Mouse (Mus musculus) CD4-positive naive resting alpha-beta T cell, adult 76 days (primary cell): Measurements from ENCODE around the gene Zfp689. TPM values are rescaled to one million over a fixed set of nuclear protein-coding genes. Genes with fewer than 3 reads are reported as not detected.

ENCODE experiments used
- total RNA-seq: library from RNA; stranded (reverse); gene quantifications from one replicate; pipeline ENCODE4 v1.2.4, GENCODE M21; 2023

The Zfp689 gene
- 9.8 TPM for total RNA-seq

DNA sequence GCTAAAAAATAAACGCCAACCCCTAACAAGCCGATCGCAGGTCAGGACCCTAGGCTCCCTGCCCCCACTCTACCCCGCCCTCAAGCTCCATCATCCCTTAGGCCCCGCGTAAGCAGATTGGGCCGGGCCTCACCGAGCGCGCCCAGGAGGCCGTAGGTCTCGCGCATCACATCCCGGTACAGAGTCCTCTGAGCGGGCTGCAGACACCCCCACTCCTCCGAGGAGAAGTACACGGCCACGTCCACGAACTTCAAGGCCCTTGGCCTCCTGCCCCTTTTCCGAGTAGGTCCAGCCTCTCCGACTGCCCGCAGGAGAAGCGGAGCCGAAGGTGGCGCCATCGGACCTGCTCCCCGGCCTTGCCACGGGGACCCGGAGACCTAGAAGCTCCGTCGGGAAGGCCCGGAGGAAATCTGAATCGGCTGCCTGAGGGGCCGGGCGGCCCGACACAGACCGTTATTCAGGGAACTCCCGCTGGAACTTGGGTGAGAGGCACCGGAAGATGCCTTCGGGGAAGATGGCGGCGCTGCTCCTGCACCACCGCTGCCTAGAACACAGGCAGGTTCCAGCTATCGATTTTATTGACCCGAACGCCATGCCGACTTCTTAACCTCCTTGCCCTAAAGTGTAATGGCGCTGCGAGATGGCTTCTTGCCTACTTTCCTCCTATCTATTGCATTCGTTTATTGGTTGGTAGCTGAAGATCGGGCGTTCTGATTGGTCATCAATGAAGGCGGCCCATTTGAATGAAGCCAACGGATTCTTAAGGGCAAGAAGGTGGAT, at the start of gene Zfp689:
Gene Zfp689, minus strand, starts transcription at position 638 of the 780 bp plus-strand sequence.

DNA sequence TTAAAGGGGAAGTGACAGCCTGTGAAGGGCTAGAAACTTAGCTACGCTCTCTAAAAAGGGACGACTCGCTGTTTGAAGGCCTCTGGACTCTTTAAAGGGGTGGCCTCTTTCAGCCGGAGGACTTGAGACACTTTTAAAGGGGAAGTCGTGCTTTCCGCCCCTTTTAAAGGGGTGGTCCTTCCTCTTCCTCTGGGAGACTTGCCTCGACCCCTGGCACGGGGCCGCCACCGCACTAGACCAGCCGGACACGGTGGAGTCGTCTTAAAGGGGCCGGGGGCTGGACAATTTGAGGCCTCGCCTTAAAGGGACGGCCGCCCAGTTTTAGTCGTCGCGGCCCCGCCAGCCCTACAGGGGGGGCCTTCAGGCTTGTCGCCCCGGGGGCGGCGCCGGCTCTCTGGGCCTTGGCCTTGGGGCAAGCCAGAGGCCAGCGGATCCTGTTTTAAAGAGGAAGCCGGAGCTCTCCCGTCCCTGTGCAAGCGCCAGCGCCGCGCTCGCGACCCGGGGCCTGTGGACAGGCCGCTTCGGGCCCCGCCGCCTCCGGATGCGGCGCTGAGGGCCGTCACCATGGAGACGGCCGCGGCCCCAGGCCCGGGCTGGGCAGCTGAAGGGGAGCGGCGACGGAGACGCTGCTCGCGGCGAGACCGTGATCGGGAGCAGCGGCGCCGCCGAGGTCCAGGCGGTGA, 29.8 kb upstream of the Zfp689 start, which contains the start of gene Fbrs:
Gene Fbrs, plus strand, starts transcription at position 565 of the 683 bp plus-strand sequence.

DNA sequence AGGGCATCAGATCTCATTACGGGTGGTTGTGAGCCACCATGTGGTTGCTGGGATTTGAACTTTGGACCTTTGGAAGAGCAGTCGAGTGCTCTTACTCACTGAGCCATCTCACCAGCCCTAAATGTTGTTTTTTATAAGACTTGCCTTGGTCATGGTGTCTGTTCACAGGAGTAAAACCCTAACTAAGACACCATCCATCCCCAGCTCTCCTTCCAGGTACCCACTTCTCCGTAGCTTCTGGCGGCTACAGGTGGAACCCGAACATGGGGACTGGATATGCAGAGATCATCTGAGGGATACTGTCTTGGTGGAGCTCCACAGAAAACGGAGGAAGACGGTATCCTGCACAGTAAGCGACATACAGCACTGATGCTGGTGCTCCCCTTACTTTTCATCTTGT, 10.4 kb upstream of the Zfp689 start, which contains the start of gene Prr14:
Gene Prr14, plus strand, starts transcription at position 301 of the 400 bp plus-strand sequence.

DNA sequence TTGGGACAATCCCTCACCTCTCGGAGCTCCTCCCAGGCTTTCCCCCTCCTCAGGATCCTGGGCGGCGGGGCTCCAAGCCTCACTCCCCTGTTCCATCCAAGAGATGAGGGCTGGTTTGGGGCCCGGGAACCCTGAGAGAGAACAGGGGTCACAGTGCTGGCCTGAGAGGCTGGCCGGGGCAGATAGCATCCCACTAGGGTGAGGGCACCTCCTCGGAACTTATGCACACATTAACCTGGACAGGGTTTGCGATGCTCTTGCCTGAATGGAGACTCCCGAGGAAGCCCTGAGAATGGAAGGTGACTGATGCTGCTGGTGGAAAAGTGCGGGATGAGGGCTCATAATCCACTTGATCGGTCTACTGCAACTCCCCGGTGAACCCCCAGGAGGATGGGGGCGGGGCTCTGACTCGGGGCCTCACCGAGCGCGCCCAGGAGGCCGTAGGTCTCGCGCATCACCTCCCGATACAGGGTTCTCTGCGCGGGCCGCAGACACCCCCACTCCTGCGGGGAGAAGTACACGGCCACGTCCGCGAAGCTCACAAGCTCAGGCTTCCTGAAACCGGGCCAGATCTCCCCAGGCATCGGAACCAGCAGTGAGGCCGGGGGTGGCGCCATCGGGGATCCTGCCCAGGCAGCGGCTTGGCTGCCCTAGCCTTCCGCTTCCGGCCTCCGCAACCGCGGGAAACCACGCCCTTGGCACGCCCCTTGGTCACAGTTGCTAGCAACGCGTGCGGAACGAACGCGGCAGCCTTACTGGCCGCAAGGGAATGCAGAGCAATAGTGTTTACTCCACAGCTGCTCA, 27.4 kb downstream of the Zfp689 start, which contains the start of gene Zfp688:
Gene Zfp688, minus strand, starts transcription at position 681 of the 804 bp plus-strand sequence.

DNA sequence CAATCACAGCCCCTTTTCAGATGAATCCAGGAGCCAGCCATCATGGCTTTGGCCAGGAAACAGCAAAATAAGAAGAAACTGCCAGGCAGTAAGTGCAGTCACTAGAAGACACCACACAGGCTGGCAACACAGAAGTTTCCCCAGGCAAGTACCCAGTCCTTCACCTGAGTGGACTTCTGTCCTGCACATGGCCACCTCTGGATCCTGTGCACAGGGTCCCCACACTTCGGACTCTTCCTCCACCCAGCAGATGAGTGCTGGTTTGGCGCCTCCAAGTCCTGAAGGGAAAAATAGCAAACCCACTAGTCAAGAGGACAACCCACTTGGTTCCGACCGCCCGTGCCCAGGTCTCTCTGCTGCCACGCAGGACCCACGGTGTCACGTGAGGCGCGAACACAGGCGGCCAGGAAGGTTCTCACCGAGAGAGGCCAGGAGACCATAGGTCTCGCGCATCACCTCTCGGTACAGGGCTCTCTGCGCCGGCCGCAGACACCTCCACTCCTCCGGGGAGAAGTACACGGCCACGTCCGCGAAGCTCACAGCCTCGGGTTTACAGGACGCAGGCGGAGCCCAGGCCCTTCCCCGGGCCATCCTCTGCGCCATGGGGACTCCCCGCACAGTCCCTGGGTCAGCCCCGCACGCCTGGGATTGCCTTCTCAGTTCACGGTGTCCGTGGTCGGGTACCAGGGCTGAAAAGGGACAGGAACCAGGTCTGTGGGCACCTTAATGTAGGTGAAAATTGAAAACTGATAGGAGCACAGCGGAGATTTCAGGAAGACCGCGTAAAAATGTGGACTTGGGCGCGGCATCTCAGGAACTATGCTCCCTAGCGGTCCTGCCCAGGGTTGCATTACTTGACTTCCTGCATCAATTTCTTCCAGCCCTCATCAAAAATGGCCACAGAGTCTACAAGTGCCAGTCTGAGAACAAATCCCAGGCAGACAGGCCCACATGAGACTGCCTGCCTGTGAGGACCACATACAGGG, 42.7 kb downstream of the Zfp689 start, which contains the start of gene Zfp764:
Gene Zfp764, minus strand, starts transcription at position 821 of the 986 bp plus-strand sequence.

DNA sequence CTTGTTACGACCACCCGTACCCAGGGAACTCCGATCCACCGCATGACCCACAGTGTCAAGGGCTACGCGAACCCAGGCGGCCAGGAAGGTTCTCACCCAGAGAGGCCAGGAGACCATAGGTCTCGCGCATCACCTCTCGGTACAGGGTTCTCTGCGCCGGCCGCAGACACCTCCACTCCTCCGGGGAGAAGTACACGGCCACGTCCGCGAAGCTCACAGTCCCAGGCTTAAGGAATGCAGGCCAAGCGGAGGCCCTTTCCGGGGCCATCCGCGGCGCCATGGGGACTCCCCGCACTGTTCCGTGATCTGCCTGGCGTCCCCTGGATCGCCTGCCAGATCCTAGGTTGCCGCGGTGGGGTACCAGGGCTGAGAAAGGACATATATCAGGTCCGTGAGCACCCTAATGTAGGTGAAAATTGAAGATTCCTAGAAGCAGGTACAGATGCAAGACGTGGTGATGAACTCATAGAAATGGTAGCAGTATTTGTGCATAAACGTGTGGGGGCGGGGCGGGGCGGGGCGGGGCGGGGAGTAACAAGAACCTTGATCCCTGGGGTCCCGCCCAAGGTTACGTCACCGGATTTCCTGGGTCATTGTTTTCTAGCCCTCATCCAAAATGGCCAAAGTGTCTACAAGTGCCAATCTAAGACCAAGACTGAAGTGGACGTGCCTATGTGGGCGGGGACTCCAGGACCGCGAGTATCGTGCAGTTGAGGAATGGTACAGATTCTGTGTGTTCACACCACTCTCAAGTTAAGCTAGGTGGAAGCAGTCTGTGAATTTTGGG, 55.6 kb downstream of the Zfp689 start, which contains the start of gene E430018J23Rik:
Gene E430018J23Rik, minus strand, starts transcription at position 473 of the 787 bp plus-strand sequence.

Other genes with a start within 250 kb of the Zfp689 start
- 42.1 TPM for gene Tbc1d10b, start 240.7 kb downstream of the Zfp689 start, total RNA-seq
- 19.4 TPM for gene Mylpf, start 240.3 kb downstream of the Zfp689 start, total RNA-seq
- gene Zfp553, start 216.1 kb downstream of the Zfp689 start, total RNA-seq: 9.7 TPM
- 620 TPM for gene Sept1, start 216.0 kb downstream of the Zfp689 start, total RNA-seq
- gene Zfp771, start 204.9 kb downstream of the Zfp689 start, total RNA-seq: 16.4 TPM
- 8.0 TPM for gene Dctpp1, start 188.4 kb downstream of the Zfp689 start, total RNA-seq
- gene Sephs2, start 175.1 kb downstream of the Zfp689 start, total RNA-seq: 23.0 TPM
- gene Itgal, start 152.9 kb downstream of the Zfp689 start, total RNA-seq: 193 TPM
- 0.21 TPM for gene Zfp768, start 103.6 kb downstream of the Zfp689 start, total RNA-seq
- gene Zfp747, start 73.1 kb downstream of the Zfp689 start, total RNA-seq: 23.2 TPM
- gene 9130019O22Rik, start 62.0 kb downstream of the Zfp689 start, total RNA-seq: 4.7 TPM
- 14.9 TPM for gene E430018J23Rik, start 55.5 kb downstream of the Zfp689 start, total RNA-seq
- gene Zfp764, start 42.3 kb downstream of the Zfp689 start, total RNA-seq: 12.5 TPM
- 14.6 TPM for gene Zfp688, start 27.1 kb downstream of the Zfp689 start, total RNA-seq
- gene Prr14, start 10.5 kb upstream of the Zfp689 start, total RNA-seq: 129 TPM
- gene Fbrs, start 30.0 kb upstream of the Zfp689 start, total RNA-seq: 195 TPM
- 267 TPM for gene Srcap, start 62.8 kb upstream of the Zfp689 start, total RNA-seq
- gene Gm42715, start 70.4 kb upstream of the Zfp689 start, total RNA-seq: 40.4 TPM
- 10.0 TPM for gene Tmem265, start 112.2 kb upstream of the Zfp689 start, total RNA-seq
- gene Phkg2, start 124.2 kb upstream of the Zfp689 start, total RNA-seq: 139 TPM
- gene Ccdc189, start 139.4 kb upstream of the Zfp689 start, total RNA-seq: 0.38 TPM
- gene Rnf40, start 139.6 kb upstream of the Zfp689 start, total RNA-seq: 138 TPM
- gene Zfp629, start 166.6 kb upstream of the Zfp689 start, total RNA-seq: 2.9 TPM